Mouse (Mus musculus) myocyte (in vitro differentiated cells): ENCODE results near the gene Sema3c. TPM values are rescaled to one million over a fixed set of nuclear protein-coding genes. Genes with fewer than 3 reads are reported as not detected.

ENCODE experiments used
- H3K27me3 ChIP-seq: one replicate; pipeline ENCODE4 v1.6.1; 2011; ENCODE audit not compliant: control insufficient read depth, insufficient read depth, insufficient read length
- H3K36me3 ChIP-seq: one replicate; pipeline ENCODE4 v1.6.1; 2011; ENCODE audit not compliant: control insufficient read depth, insufficient read depth
- H3K4me2 ChIP-seq: one replicate; pipeline ENCODE4 v1.6.1; 2011; ENCODE audit warnings: low read depth, control low read depth
- H3K4me3 ChIP-seq: one replicate; pipeline ENCODE4 v1.5.1; 2011; ENCODE audit warnings: mild to moderate bottlenecking, control low read depth, moderate library complexity
- H3K79me2 ChIP-seq: one replicate; pipeline ENCODE4 v1.6.1; 2011; ENCODE audit not compliant: control insufficient read depth, insufficient read depth
- H3ac ChIP-seq: one replicate; pipeline ENCODE4 v1.6.1; 2011; ENCODE audit not compliant: control insufficient read depth, insufficient read length
- CEBPB ChIP-seq: IDR thresholded peaks from 2 replicates; pipeline ENCODE4 v1.6.1; 2011; ENCODE audit warnings: mild to moderate bottlenecking, moderate library complexity; ENCODE audit not compliant: poor library complexity, insufficient read depth, severe bottlenecking
- E2F4 ChIP-seq: IDR thresholded peaks from one replicate; pipeline ENCODE4 v1.6.1; 2011; ENCODE audit warnings: mild to moderate bottlenecking, control low read depth, moderate library complexity; ENCODE audit not compliant: insufficient read depth
- MAX ChIP-seq: IDR thresholded peaks from one replicate; pipeline ENCODE4 v1.6.1; 2011; ENCODE audit warnings: low read depth, mild to moderate bottlenecking, control low read depth
- MYOD1 ChIP-seq, 3 experiments: IDR thresholded peaks; one replicate each; pipeline ENCODE4 v1.6.1; 2011; ENCODE audit warnings: control low read depth in 2 of 3, low read depth in 2 of 3, mild to moderate bottlenecking in 2 of 3, moderate library complexity in 1 of 3; ENCODE audit not compliant: insufficient read length in 2 of 3, control insufficient read depth in 1 of 3
- MYOG ChIP-seq, 3 experiments: IDR thresholded peaks; one replicate each; pipeline ENCODE4 v1.6.1; 2011; ENCODE audit warnings: control low read depth in 2 of 3, low read depth in 2 of 3, mild to moderate bottlenecking in 2 of 3; ENCODE audit not compliant: insufficient read length in 2 of 3, control insufficient read depth in 1 of 3, insufficient read depth in 1 of 3
- POLR2A ChIP-seq: IDR thresholded peaks from one replicate; pipeline ENCODE4 v1.6.1; 2011; ENCODE audit warnings: low read depth, mild to moderate bottlenecking, control low read depth, moderate library complexity; ENCODE audit not compliant: insufficient read length
- POLR2AphosphoS2 ChIP-seq: IDR thresholded peaks from one replicate; pipeline ENCODE4 v1.6.1; 2011; ENCODE audit warnings: low read depth, control low read depth; ENCODE audit not compliant: insufficient read length
- REST ChIP-seq: IDR thresholded peaks from one replicate; pipeline ENCODE4 v1.6.1; 2011; ENCODE audit warnings: mild to moderate bottlenecking, control low read depth, moderate library complexity; ENCODE audit not compliant: insufficient read depth, insufficient read length
- SRF ChIP-seq: IDR thresholded peaks from one replicate; pipeline ENCODE4 v1.6.1; 2011; ENCODE audit warnings: low read depth; ENCODE audit not compliant: control insufficient read depth, insufficient read length
- TCF12 ChIP-seq: IDR thresholded peaks from one replicate; pipeline ENCODE4 v1.6.1; 2011; ENCODE audit warnings: mild to moderate bottlenecking, control low read depth; ENCODE audit not compliant: poor library complexity, insufficient read depth, severe bottlenecking
- TCF3 ChIP-seq: IDR thresholded peaks from one replicate; pipeline ENCODE4 v1.6.1; 2011; ENCODE audit warnings: low read depth, control low read depth; ENCODE audit not compliant: insufficient read length
- USF1 ChIP-seq: IDR thresholded peaks from one replicate; pipeline ENCODE4 v1.6.1; 2011; ENCODE audit warnings: low read depth, mild to moderate bottlenecking, control low read depth, moderate library complexity
- polyA plus RNA-seq: library from polyadenylated mRNA; unstranded; fragments of >200 nt; fragmentation: generic; extraction: Trizol; gene quantifications from one replicate; pipeline ENCODE4 v1.2.1, GENCODE M21; 2012; ENCODE audit warnings: missing spikeins

Sema3c gene
- polyA plus RNA-seq, 1 experiment, result 2.2 TPM

GRCm38 (mm10) chr5:17746520-17746919 lies 172.4 kb downstream of the Sema3c start:
- Histone ChIP-seq H3K4me2 (peak overlapping the region; percentile 34), H3K27me3 (no peaks in the 10 kb centered on the region), H3K4me3 (no peak overlapping the region), H3K79me2 (no peaks in the 10 kb centered on the region), H3ac (no peak overlapping the region), H3K36me3 (no peaks in the 10 kb centered on the region)
- TF ChIP-seq MYOD1 (IDR thresholded peaks at IDR 0.05; ENCODE audit: control insufficient read depth in 1 of 3, insufficient read length in 2 of 3, low read depth in 2 of 3), result peak in 1 of 3 experiments; percentile 44
- no peak for TF ChIP-seq MAX
- no peak for TF ChIP-seq E2F4

GRCm38 (mm10) chr5:17747143-17747542 lies 173.1 kb downstream of the Sema3c start:
- no peak for TF ChIP-seq POLR2A
- no peak for TF ChIP-seq E2F4
- no peak for TF ChIP-seq POLR2AphosphoS2
- no peak for TF ChIP-seq REST
- TF ChIP-seq TCF12, result peak; percentile 24
- peak; percentile 63 for TF ChIP-seq MAX
- peak; percentile 19 for TF ChIP-seq TCF3
- peak in 2 of 3 experiments; percentile 93 to 95 for TF ChIP-seq MYOD1 (IDR thresholded peaks at IDR 0.05; ENCODE audit: control insufficient read depth in 1 of 3, insufficient read length in 2 of 3, low read depth in 2 of 3)
- TF ChIP-seq MYOG (IDR thresholded peaks at IDR 0.05; ENCODE audit: control insufficient read depth in 1 of 3, insufficient read depth in 1 of 3, insufficient read length in 2 of 3, low read depth in 2 of 3), result peak in 2 of 3 experiments; percentile 57 to 78
- peak; percentile 89 for TF ChIP-seq SRF
- peak; percentile 70 for TF ChIP-seq USF1
- no peak for TF ChIP-seq CEBPB
- no peak overlapping the region for H3K4me3 ChIP-seq
- no peak overlapping the region for H3ac ChIP-seq
- H3K4me2 ChIP-seq, result peak overlapping the region; percentile 34
- no peaks in the 10 kb centered on the region for H3K36me3 ChIP-seq
- no peaks in the 10 kb centered on the region for H3K79me2 ChIP-seq
- H3K27me3 ChIP-seq, result no peaks in the 10 kb centered on the region

GRCm38 (mm10) chr5:17748293-17748692 lies 174.2 kb downstream of the Sema3c start:
- TF ChIP-seq MYOD1 (IDR thresholded peaks at IDR 0.05; ENCODE audit: control insufficient read depth in 1 of 3, insufficient read length in 2 of 3, low read depth in 2 of 3) (peak in 1 of 3 experiments; percentile 10), MYOG (IDR thresholded peaks at IDR 0.05; ENCODE audit: control insufficient read depth in 1 of 3, insufficient read depth in 1 of 3, insufficient read length in 2 of 3, low read depth in 2 of 3) (no peak), POLR2A (no peak), REST (no peak), TCF3 (no peak), CEBPB (no peak), MAX (no peak), TCF12 (no peak), E2F4 (no peak), USF1 (peak; percentile 5), SRF (no peak), POLR2AphosphoS2 (no peak)
- H3K4me2 ChIP-seq, result peak overlapping the region; percentile 7
- no peak overlapping the region for H3K4me3 ChIP-seq
- no peaks in the 10 kb centered on the region for H3K27me3 ChIP-seq
- H3ac ChIP-seq, result no peak overlapping the region
- H3K79me2 ChIP-seq, result no peaks in the 10 kb centered on the region
- no peaks in the 10 kb centered on the region for H3K36me3 ChIP-seq

- H3K36me3 ChIP-seq, result no peaks in the 10 kb centered on the region
- H3ac ChIP-seq, result no peak overlapping the region
- TF ChIP-seq POLR2A (no peak), MYOD1 (IDR thresholded peaks at IDR 0.05; ENCODE audit: control insufficient read depth in 1 of 3, insufficient read length in 2 of 3, low read depth in 2 of 3) (no peak), REST (no peak), TCF12 (no peak), E2F4 (no peak), TCF3 (no peak), CEBPB (0 out of 2 replicates have a peak, but pooled peaks have one; percentile 1)
- H3K79me2 ChIP-seq, result no peaks in the 10 kb centered on the region
- no peaks in the 10 kb centered on the region for H3K27me3 ChIP-seq
- H3K4me2 ChIP-seq, result no peak overlapping the region
- no peak overlapping the region for H3K4me3 ChIP-seq
Observed at GRCm38 (mm10) chr5:17753471-17754005, 179.5 kb downstream of the Sema3c start.

- no peak for TF ChIP-seq TCF3
- TF ChIP-seq POLR2AphosphoS2, result no peak
- no peak for TF ChIP-seq CEBPB
- TF ChIP-seq POLR2A, result no peak
- TF ChIP-seq USF1, result no peak
- no peak for TF ChIP-seq SRF
- TF ChIP-seq MAX, result no peak
- no peak for TF ChIP-seq TCF12
- TF ChIP-seq REST, result no peak
- TF ChIP-seq E2F4, result no peak
- no peak for TF ChIP-seq MYOD1 (IDR thresholded peaks at IDR 0.05; ENCODE audit: control insufficient read depth in 1 of 3, insufficient read length in 2 of 3, low read depth in 2 of 3)
- Histone ChIP-seq H3ac (no peak overlapping the region), H3K4me2 (no peak overlapping the region), H3K36me3 (no peaks in the 10 kb centered on the region), H3K4me3 (no peak overlapping the region), H3K27me3 (no peaks in the 10 kb centered on the region), H3K79me2 (no peaks in the 10 kb centered on the region)
Observed at GRCm38 (mm10) chr5:17766006-17766677, 192.1 kb downstream of the Sema3c start.
